Mouse (Mus musculus) ovary, adult 18-20 months (tissue): ENCODE data around the gene Gpat2.

Experiments used
- DNase-seq: peaks from one replicate; pipeline ENCODE4 v3.0.0; 2022; ENCODE audit warnings: low spot score, mixed read lengths

Gene Gpat2

GRCm38 (mm10) chr2:127424977-127425376 is at the start of gene Gpat2:
Gene Gpat2 (plus strand): TSS chr2:127425199.
- DNase-seq, result no peak

- no peak for DNase-seq
These were observed 49.1 kb upstream of the Gpat2 start for GRCm38 (mm10) chr2:127375759-127376341.

GRCm38 (mm10) chr2:127376423-127377051 is 48.5 kb upstream of the Gpat2 start:
- no peak for DNase-seq

- DNase-seq, result no peak
These were observed 46.9 kb upstream of the Gpat2 start for GRCm38 (mm10) chr2:127377942-127378610.

GRCm38 (mm10) chr2:127378611-127378990 is 46.4 kb upstream of the Gpat2 start:
- no peak for DNase-seq

- no peak for DNase-seq
These were observed 45.7 kb upstream of the Gpat2 start for GRCm38 (mm10) chr2:127379250-127379649.

- no peak for DNase-seq
These were observed 41.1 kb upstream of the Gpat2 start for GRCm38 (mm10) chr2:127383881-127384280.

GRCm38 (mm10) chr2:127387521-127387920 is 37.5 kb upstream of the Gpat2 start:
- DNase-seq, result no peak

GRCm38 (mm10) chr2:127390352-127390751 is 34.6 kb upstream of the Gpat2 start:
- peak; percentile 20 for DNase-seq

GRCm38 (mm10) chr2:127390846-127391245 is 34.2 kb upstream of the Gpat2 start:
- DNase-seq, result no peak

- no peak for DNase-seq
These were observed 33.7 kb upstream of the Gpat2 start for GRCm38 (mm10) chr2:127391323-127391722.

GRCm38 (mm10) chr2:127394606-127395161 is 30.3 kb upstream of the Gpat2 start:
- DNase-seq, result no peak

- DNase-seq, result no peak
These were observed 26.3 kb upstream of the Gpat2 start for GRCm38 (mm10) chr2:127398738-127399137.

- DNase-seq, result no peak
These were observed 13.9 kb upstream of the Gpat2 start for GRCm38 (mm10) chr2:127411126-127411525.

- DNase-seq, result no peak
These were observed 9.2 kb upstream of the Gpat2 start for GRCm38 (mm10) chr2:127415806-127416205.

- DNase-seq, result no peak
These were observed 8.3 kb upstream of the Gpat2 start for GRCm38 (mm10) chr2:127416706-127417105.

GRCm38 (mm10) chr2:127418266-127418970 is 6.6 kb upstream of the Gpat2 start:
- DNase-seq, result no peak

GRCm38 (mm10) chr2:127430238-127430637 is 5.2 kb downstream of the Gpat2 start:
- DNase-seq, result no peak

- no peak for DNase-seq
These were observed 8.7 kb downstream of the Gpat2 start for GRCm38 (mm10) chr2:127433487-127434295.

GRCm38 (mm10) chr2:127435135-127435534 is 10.1 kb downstream of the Gpat2 start:
- DNase-seq, result no peak

GRCm38 (mm10) chr2:127435554-127435953 is 10.6 kb downstream of the Gpat2 start:
- DNase-seq, result no peak

- DNase-seq, result no peak
These were observed 12.7 kb downstream of the Gpat2 start for GRCm38 (mm10) chr2:127437697-127438096.
